Mouse (Mus musculus) MEL-GATA-1-ER (cell line): ENCODE measurements around the gene Dnah8.
A peak's percentile ranks its signal among the peaks of the same experiment; 100 is the strongest.

Experiments
- DNase-seq: peaks from one replicate; pipeline ENCODE4 v3.0.0-alpha.2; 2012; ENCODE audit warnings: low read depth; ENCODE audit errors: extremely low read depth

The Dnah8 gene

DNA sequence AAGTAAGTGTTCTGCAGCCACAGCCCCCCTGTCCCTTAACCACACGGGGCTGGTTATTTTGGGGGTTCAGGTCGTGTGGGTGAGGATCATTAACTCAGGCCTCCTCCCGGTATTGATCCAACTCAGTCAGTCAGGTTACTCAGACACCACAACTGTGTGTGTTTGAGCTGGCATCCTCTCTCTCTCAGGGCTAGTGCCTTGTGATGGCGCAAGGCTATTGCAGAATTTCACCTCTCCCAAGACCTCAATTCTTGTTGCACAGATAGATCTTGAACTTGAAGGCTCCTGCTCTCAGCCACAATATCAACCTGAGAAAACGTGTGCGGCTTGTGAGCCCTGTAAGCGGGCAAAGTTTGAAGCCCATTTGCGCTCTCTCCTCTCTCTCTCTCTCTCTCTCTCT lies 38.0 kb downstream of the Dnah8 start:
- DNase-seq, result no peak

DNA sequence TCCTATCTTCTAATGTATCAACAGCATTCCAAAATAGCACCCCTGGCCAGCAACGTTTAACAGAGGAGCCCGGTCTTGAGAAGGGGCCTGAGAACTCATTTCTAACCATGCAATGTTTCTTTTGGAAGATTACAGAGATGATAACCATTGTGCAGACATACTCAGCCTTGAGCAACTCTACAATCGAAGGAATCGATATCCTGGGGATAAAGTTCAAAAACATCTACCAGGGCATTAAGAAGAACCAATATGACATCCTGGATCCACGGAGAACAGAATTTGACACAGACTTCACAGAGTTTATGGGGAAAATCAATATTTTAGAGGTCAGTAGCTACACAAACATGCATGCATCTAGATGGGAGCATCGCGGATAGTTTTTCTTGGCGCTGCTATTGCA lies 39.0 kb downstream of the Dnah8 start:
- no peak for DNase-seq

DNA sequence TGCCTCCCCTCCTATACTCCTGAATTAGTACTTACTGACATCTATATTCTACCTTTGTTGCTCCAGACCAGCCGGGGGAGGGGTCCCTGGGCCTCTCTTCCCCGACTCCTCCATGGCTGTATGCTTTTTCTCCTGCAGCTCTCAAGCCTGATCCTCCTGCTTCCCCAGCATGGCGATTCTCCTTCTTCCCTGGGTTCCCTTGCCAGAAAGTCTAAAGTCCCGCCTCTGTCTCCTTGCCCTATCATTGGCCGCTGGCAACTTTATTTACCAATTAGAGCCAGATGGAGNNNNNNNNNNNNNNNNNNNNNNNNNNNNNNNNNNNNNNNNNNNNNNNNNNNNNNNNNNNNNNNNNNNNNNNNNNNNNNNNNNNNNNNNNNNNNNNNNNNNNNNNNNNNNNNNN lies 40.7 kb downstream of the Dnah8 start:
- DNase-seq, result no peak

DNA sequence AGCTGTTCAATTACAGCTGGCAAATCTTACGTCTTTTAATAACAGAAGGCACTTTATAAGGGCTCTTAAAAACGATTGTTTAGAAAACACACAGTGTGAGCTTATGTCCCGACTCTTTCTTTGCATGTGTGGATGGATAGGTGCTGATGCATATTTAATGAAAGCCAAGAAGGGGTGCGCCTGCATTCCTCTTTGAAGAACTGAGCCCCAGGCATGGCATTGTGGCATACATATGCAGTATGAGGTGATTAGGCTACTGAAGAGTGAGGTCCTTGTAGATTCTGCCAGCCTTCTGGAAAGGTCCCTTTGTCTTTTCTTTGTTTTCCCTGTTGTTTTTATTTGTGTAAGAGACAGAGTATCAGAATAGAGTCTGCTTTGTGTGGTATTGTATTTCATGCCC lies 48.4 kb downstream of the Dnah8 start:
- DNase-seq, result no peak

DNA sequence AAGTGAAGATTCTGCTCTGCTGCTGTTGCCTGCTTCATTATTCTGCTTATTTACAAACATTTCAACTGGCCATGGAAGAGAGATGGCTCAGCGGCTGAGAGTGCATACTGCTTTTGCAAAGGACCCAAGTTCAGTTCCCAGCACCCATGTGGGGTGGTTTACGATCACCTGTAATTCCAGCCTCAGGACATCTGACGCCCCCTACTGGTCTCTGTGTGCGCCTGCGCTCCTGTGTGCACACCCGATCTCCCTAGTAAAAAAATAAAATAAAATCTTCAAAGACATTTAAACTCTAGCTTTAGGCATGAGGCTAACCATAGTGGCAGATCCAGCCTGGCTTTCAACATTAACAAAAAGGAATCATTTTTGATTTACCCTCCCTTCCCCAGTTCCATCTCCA lies 48.9 kb downstream of the Dnah8 start:
- no peak for DNase-seq

DNA sequence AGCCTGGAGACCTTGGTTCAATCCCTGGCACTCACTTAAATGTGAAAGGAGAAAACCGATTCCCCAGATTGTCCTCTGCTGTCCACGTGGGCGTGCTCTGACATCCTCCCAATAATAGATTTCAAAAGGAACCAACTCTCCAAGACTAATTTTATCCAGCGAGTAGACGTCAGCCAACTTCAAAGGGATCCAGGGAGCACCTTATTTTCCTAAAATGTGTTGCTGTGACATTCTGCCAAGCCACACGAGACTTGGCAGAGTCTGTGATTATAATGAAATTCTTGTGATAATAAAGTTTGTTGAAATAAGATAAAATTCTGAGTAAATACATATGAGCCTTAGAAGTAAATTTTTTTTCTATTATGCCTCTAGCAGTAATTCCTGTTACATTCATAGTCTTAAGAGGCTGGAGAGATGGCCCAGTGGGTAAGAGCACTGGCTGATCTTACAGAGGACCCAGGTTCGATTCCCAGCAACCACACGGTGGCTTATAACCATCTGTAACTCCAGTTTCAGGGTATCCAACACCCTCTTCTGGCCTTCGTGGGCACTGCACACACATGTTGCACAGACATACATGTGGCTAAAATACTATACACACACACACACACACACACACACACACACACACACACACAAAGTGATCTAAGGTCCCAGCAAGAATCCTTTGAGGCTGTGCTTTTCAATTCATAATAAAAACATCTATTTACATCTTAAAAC lies 51.0 kb downstream of the Dnah8 start:
- no peak for DNase-seq

DNA sequence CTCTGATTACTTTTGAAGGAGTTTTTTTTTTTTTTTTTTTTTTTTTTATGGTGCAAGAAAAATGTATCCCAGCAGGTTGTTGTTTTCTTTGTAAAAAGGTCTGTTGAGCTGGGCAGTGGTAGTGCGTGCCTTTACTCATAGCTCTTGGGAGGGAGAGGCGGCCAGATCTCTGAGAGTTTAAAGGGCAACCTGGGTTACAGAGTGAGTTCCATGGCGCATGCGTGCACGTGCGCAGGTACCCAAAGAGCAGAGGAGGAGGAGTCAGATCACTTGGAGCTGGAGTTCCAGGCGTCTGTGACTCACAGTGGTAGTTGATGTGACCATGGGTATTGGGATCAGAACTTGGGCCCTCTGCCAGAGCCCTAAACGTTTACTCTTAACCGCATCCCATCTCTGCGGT lies 54.4 kb downstream of the Dnah8 start:
- no peak for DNase-seq

DNA sequence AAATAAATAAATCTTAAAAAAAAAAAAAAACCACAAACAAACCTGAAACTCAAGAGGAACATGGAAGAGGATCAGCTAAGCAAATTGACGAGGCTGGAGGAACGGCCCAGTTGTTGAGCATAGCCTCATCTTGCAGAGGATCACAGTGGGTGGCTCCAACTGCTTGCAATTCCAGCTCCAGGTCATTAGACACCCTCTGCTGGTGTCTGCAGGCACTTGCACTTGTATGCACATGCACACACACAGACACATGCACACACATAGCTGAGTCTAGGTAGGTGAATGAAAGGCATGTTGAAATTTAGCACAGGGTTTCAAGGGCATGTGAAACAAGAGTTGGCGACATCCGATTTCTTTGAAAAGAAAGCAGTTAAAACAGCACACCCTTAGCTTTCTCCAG lies 55.5 kb downstream of the Dnah8 start:
- DNase-seq, result no peak

DNA sequence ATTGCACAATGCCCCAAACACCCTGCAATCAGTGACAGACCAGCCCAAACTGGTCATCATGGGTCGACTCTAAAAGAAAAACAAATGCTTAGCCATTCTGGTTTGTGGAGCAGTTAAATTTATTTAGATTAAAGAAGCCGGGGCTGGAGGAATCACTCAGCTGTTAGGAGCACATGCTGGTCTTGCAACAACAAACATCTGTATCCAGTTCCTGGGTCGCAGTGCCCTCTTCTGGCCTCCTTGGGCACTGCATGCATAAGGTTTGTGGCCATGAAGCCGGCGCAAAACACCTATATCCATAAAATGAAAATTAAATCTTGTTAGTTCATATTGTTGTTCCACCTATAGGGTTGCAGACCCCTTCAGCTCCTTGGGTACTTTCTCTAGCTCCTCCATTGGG lies 57.5 kb downstream of the Dnah8 start:
- DNase-seq, result peak; percentile 70

DNA sequence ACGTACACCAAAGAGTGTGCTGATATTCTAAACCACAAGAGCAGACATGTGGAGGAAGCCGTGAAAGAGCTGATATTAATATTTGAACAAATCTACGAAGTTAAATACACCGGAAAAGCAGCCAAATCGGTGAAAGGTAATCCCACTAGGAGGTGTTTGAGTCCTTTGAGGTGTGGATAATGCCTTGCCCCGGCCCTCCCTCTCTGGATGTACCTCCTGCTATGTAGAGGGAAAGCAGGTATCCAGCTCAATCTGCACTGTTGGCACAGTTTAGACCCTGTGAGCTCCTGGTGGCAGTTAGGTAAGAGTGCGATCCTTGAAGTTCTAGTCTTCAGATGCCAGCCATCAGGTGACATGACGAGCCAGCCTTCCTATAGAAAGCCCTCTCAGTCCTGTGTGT lies 66.0 kb downstream of the Dnah8 start:
- DNase-seq, result no peak

DNA sequence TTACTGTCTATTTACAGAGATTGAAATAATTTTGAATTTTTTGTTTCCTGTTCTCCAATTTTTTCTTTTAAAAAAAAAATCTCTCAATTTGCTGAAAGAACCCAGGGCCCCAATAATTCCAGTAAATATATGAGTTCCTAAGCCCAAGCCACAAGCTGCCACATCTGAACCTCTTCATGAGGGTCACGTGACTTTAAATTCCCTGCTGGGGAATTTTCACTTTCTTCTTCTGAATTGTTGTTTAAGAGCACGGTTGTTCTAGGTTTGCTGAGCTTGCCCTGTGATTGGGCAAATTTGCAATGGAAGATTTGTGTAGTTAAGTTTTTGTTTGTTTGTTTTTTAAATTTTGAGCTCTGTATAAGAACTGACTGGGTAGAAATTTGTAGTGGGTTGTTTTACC lies 67.3 kb downstream of the Dnah8 start:
- DNase-seq, result no peak

DNA sequence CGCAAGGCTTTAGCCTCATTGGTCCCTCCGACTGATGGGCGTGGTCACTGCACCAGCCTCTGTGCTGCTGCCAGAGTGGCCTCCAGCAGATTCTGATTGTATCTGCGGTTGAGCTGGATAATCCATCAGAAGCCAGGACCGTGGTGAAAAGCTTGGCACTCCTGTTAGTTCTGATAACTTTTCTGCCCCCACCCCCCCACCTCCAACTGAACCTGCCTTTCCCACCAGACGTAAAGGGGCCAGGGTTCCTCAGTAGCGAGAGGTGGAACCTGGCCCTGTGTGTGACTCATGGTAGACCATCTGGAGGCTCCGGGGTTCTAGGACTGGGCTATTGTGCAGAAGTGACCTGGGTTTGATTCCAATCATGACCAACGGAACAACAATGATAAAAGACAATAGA lies 70.1 kb downstream of the Dnah8 start:
- no peak for DNase-seq

DNA sequence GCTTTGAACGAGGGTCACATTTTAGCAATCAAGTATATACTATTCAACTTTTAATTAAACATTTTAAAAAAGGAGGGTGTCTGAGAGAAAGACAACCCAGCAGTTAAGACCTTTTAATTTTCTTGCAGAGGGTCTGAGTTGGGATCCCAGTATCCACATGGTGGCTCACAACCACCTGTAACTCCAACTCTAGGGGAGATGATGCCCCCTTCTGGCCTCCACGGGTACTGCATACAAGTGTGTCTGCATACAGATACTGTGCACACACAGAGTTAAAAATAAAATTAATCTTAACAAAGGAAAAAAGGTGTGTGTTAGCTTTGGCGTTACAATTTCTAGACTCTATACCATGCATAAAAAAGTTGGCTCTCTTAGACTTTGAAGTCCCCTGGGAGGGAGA lies 90.6 kb downstream of the Dnah8 start:
- DNase-seq, result no peak

DNA sequence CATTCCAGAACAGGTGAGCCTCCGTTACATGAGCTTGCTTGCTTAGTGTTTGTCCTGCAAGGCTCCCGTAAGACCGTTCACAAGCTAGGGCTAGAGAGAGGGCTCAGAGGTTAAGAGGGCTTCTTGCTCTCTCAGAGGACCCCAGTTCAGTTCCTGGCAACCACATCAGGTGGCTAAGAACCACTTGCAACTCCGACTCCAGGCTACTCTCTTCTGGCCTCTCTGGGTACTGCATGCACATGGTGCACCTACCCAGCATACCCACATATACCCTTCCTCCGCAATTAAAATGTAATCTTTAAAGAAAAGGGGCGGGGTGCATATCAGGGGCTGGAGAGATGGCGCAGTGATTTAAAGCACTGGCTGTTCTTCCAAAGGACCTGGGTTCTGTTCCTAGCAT lies 94.0 kb downstream of the Dnah8 start:
- DNase-seq, result no peak

DNA sequence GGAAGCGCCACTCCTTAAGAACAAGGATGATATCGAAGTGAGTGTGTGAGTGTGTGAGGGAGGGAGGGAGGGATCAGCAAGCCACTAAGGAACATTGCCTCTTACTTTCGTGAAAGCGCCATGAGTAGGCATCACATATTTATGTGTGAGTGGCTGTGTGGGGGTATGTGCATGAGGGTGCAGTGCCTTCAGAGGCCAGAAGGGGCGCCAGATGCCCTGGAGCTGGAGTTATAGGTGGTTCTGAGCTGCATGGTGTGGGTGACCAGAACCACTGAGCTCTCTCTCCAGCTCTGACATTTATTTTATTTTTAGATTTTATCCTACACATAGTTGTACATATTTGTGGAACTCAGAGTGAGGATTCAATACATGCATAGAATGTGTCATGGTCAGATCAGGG lies 94.9 kb downstream of the Dnah8 start:
- no peak for DNase-seq

DNA sequence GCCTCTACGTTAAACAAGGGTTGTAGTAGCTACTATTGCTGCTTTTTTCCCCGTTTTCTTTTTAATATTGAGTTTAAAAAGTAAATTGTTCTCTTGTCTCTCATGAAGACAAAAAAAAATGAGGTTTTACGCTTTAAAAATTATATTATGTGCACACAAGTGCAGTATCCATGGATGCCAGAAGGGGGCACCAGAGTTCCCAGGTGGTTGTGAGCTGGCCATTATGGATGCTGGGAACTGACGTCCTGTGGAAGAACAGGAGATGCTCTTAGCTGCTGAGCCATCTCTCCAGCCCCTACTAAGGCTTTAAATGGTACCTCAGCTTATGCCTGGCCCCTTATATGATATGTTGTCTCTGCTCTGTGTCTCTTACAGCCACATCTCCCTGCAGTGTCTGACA lies 103.6 kb downstream of the Dnah8 start:
- no peak for DNase-seq

DNA sequence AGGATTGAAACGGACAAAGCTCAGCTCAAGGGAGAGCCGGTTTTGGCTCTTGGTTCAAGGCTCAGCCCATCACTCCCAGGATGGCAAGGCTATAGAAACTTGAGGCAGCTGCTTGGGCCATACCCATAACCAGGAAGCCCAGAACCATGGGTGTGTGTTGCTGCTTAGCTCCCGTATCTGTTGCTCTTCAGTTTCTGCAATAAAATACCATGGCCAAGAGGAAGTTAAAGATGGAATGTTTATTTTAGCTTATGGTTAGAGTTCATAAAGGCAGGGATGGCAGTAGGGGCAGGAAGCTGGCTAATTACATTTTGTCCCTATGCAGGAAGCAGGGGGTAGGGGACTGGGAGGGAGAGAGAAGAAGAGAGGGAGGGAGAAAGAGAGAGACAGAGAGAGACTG lies 108.6 kb downstream of the Dnah8 start:
- DNase-seq, result peak; percentile 26

DNA sequence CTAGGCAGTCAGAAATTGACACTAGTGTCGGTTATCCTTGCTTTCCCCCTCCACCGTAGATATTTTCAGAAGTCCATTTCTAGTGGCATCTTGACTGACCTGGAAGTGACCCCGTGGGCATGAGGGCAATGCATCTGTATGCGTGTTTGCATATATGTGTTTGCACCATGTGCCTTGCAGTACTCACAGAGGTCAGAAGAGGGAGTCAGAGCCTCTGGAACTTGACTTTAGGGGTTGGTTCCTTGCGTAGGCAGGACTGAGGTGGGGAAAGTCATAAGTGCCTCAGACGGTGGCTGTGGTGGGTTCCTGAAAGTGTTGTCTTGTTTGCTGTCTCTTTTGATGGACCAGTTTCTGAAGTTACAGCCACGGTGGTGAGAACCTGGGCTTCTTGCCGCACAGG lies 110.6 kb downstream of the Dnah8 start:
- no peak for DNase-seq

DNA sequence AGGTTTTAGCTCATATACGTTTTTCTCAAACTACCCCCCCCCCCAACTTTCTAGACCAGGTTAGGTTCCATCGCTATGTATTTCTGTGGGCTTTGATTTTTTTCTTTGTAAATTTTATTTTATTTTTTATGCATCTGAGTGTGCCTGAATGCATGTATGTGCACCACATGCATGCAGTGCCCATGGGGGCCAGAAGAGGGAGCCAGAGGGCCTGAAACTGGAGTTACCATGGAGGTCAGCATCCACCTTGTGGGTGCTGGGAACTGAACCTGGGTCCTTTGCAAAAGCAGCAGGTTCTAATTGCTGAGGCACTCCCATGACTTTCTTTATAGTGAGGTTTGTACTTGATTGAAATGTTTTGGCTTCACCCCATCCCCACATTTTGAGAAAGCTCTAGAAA lies 111.3 kb downstream of the Dnah8 start:
- DNase-seq, result no peak

DNA sequence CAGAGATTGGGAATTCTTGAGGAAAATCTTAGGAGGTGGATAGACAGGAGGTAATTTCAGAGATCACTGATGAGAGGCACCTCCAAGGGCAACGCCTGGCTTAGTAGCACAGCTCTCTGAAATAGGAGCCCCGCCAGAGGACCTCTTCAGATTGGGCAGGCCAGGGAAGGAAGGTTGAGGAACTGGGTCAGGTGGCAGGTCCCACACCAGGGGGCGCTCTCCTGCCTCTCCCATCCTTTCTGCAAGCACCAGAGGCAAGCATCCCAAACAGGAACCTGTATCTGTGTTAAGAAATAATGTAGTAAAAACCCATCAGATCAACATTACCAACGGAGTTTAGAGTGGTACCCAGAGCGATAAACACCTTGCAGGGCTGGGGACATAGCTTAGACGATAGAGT lies 113.6 kb downstream of the Dnah8 start:
- peak; percentile 36 for DNase-seq

DNA sequence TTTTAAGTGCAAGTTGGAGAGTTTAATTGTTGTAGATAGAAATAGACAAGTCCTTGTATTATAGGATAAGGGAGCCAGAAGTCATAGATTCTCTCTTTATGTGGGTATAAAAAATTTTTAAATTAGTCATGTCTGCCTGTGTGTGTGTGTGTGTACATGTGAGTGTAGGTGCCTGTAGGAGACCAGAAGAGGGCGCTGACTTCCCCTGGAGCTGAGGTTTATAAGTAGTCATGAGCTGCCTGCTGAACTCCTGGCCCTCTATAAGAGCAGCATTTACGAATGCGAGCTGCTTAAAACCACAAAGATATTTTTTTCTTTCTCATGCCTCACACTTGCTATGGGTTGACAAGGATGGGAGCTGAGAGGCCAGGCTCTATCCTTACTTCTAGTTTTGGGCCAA lies 115.6 kb downstream of the Dnah8 start:
- no peak for DNase-seq

DNA sequence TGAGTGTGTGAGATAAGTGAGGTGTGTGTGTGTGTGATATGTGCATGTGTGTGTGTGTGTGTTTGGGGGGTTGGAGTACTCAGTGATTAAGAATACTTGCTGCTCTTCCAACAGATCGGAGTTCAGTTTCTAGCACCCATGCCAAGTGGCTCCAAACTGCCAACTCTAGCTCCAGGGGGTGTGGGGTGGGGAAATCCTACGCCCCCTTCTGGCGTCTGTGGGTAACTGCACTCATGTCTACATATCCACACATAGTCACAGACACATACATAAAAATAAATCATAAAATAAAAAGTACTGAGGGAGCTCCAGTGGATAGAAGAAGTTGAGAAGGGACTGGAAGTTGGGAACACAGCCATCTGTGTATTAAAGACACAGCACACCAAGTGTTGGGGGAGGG lies 119.8 kb downstream of the Dnah8 start:
- no peak for DNase-seq

DNA sequence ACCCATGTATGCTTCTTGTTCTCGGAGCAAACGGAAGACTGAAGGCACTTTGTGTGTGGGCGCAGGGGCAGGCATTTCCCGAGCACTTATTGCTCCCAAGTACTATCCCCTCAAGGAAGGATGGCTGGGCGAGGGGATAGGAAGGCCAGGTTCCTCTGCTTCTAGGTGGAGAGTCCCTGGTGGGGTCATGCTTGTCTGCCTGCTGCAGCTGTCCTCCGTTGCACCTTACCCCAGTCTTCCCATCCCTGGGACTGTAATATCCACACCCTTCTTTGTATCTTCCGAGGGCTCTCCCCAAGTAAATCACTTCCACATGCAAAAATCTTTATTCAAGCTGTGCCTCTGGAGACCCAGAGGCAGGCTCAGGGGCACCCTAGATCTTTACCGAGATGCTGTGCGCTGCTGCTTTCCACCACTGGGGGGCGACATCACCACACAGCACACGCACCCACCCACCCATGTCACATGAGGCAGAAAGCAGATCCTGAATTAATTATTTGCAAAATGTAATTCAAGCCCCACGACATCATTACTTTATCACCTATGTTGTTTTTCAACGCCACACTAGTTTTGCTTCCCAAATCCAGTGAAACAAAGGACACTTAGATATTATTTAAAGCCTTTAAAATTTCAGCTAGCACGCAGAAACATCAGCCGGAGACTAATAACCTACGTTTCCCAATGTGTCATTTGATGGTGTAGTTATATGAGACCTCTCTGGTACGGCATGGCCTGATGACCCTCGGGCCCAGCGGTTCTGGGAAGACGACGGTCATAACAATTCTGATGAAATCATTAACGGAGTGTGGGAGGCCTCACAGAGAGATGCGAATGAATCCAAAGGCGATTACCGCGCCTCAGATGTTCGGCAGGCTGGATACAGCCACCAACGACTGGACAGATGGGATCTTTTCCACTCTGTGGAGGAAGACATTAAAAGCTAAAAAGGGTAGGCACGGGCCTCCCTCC lies 122.2 kb downstream of the Dnah8 start:
- no peak for DNase-seq
